Mouse (Mus musculus) cerebellum, adult 2 months (tissue): Measurements from ENCODE around the gene Wt1.

Experiments used
- CTCF ChIP-seq: fragments of 200-500 bp; IDR thresholded peaks from 2 replicates; pipeline ENCODE4 v1.5.1; 2011; ENCODE audit warnings: low read depth, mild to moderate bottlenecking, control low read depth, low read length, moderate library complexity, borderline replicate concordance; ENCODE audit not compliant: insufficient read depth
- POLR2A ChIP-seq: fragments of 200-500 bp; IDR thresholded peaks from 2 replicates; pipeline ENCODE4 v1.6.1; 2011; ENCODE audit warnings: low read length, control low read depth, borderline replicate concordance; ENCODE audit not compliant: insufficient read depth

DNA sequence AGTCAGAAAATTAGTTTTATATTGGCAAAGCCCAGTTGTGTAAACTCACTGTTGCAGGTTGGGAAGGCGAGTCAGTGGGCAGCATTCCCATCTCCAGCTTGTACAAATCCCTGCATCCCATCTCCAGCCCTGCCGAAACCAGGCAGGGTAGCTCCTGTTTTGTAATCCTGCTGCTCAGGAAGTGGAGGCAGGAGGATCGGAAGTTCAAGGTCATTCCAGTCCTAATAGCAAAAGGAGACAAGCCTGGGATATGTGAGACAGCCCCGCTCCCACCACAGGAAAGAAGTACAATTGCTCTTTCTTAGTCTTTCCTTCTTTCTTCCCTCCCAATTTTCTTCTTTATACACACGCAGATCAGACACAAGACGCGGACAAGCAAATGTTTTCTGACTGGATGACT, 25.8 kb upstream of the Wt1 start:
- TF ChIP-seq CTCF, result no peak
- TF ChIP-seq POLR2A, result no peak
